Mouse (Mus musculus) spleen, postnatal 36 days (tissue): ENCODE measurements around the gene Peak1.
"Not testable (repeated sequence)": the region's sequence is repeated elsewhere in the genome, so short reads cannot be mapped to it uniquely, and the experiment has no call there.

Experiments used
- DNase-seq, 2 experiments: peaks; one replicate each; pipeline ENCODE4 v3.0.0; 2022; ENCODE audit warnings: low spot score in 2 of 2, mixed read lengths in 1 of 2

Peak1 gene

GRCm38 (mm10) chr9:56417948-56418737, at the start of gene Peak1, which contains the start of gene Hmg20a:
Peak1 (minus strand) TSS chr9:56418067.
Hmg20a (plus strand) TSS chr9:56418609.
- peak; percentile 100 for DNase-seq

DNA sequence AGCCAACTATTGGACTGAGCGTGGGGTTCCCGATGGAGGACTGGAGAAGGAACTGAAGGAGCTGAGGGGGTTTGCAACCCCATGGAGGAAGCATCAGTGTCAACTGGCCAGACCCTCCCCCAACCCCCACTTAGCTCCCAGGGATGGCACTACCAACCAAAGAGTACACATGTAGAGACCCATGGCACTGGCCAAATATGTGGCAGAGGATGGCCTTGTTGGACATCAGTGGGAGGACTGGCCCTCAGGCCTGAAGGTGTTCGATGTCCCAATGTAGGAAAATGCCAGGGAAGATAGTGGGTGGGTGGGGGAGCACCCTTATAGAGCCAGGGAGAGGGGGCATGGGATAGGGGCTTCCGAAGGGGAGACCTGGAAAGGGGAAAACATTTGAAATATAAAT, 48.4 kb upstream of the Peak1 start:
- no peak for DNase-seq

GRCm38 (mm10) chr9:56464863-56465654, 47.2 kb upstream of the Peak1 start:
- peak; percentile 58 to 63 for DNase-seq

GRCm38 (mm10) chr9:56463686-56464515, 46.0 kb upstream of the Peak1 start:
- DNase-seq, result no peak

GRCm38 (mm10) chr9:56463046-56463445, 45.2 kb upstream of the Peak1 start:
- DNase-seq, result no peak

DNA sequence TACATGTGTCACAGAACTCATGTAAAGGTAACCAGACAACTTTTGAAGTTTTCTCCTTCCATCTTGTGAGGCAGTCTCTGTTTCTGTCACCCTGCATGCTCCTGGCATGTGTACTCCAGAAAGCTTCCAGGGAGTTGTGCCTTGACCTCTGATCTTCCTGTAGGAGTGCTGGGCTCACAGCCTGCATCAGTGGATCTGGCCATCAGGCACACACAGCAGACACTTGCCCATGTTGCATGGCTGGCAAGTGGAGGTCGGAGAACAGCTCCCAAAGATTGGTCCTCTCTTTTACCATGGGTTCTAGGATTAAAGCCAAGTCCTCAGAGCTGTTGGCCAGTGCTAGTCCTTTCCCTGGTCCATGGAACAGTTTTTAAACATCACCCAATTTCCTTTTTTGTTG, 44.7 kb upstream of the Peak1 start:
- no peak for DNase-seq

- DNase-seq, result no peak
Measured at GRCm38 (mm10) chr9:56460987-56461386, 43.1 kb upstream of the Peak1 start.

- DNase-seq, result no peak
Measured at GRCm38 (mm10) chr9:56456426-56456825, 38.6 kb upstream of the Peak1 start.

- no peak for DNase-seq
Measured at GRCm38 (mm10) chr9:56453038-56453815, 35.4 kb upstream of the Peak1 start.

- no peak for DNase-seq
Measured at GRCm38 (mm10) chr9:56451570-56451969, 33.7 kb upstream of the Peak1 start.

DNA sequence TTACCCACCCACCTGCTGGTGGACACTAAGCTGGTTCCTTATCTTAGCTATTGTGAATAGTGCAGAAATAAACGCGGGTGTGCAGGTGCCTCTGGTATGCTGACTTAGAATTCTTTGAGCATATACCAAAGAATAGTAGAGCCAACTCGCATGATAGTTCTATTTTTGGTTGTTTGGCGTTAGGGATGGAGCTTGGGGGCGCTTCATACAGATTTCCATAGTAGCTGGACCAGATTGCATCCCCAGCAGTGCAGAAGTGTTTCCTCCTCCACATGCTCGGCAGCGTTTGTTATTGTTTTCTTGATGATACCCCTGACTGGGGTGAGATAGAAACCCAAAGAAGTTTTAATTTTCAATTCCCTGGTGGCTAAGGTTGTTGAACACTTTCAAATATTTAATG, 21.8 kb upstream of the Peak1 start:
- DNase-seq, result no peak

- DNase-seq, result not testable (repeated sequence)
Measured at GRCm38 (mm10) chr9:56437300-56437892, 19.5 kb upstream of the Peak1 start.

DNA sequence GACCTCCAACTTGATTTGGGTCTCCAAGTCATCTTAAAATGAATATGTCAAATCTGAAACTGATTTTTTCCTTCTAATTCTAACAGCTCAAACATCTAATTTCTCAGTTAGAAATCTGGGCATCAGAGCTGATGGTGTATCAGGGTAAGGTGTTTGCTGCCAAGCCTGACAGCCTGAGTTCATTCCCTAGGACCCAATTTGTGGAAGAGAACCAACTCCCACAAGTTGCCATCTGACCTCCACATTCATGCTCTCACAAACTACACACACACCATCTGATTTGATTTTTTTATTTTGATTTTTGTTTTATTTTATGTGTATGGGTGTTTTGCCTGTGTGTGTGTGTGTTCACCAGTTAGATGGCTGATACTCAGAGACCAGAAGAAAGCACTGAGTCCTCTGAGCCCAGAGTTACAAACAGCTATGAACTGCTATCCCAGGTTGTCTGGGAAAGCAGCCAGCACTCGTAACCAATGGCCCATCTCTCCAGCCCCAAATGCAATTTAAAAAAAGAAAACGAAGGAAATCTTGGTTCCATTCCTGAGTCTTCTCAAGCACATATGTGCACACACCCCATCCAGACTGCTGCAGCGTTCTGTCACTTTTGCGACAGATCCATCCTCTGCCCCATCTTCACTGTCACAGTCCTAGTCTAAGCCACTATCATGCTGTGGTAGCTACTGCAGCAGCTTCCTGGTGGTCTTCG, 18.1 kb upstream of the Peak1 start:
- no peak for DNase-seq

- no peak for DNase-seq
Measured at GRCm38 (mm10) chr9:56424861-56425260, 7.0 kb upstream of the Peak1 start.

GRCm38 (mm10) chr9:56421991-56422390, 4.1 kb upstream of the Peak1 start:
- peak in 1 of 2 experiments; percentile 6 for DNase-seq

DNA sequence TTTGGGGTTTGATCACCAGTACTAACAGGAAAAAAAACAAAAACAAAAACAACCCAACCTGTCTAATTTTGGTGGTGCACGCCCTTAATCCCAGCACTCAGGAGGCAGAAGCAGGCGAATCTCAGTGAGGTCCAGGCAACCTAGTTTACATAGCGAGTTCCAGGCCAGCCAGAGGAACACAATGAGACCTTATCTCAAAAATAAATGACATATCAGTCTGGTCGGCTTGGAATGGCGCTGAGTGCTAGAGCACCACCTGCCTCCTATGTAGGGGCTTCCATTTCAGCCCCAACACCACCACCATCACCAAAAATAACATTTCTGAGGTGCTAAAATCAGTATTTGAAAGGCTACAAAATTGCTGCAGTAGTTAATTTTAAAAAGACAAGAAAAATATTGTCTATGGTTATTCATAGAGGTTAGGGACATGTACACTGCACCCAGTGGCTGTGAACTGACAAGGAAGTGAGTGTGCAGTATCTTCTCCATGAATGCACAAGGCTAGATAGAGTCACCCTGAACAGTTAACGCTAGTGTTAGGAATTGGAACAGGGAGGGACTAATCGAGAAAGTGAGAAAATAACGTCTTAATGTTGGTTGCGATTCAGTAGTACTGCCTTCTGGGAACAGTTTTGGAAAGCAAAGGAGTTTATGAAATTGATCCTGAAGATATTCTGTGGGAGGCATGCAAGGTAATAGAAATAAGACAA, 3.2 kb upstream of the Peak1 start:
- no peak for DNase-seq

GRCm38 (mm10) chr9:56420236-56420635, 2.4 kb upstream of the Peak1 start:
- no peak for DNase-seq

DNA sequence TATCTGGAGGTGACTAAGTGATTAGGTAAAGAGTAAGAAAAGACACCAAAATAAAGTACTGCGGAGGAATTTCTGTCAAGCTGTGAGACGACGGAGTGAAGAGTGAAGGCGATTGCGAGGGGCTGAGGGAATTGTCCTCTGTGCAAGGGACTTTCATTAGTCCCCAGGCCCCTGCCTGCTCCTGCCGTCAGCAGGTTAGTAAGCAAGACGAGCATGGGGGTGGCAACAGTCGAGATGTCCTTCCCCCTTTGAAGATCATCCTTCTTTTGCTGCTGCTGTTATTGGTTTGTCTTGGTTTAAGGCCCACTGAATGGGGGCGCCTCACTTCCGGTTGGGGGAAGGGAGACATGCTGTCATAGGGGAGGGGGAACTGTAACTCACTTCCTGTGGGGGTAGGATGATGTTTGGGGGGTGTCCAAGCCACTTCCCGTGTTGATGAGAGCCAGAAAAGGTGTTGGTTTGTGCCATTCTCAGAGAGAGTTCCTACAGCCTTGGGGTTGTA, 922 bp upstream of the Peak1 start:
- peak; percentile 86 to 90 for DNase-seq

DNA sequence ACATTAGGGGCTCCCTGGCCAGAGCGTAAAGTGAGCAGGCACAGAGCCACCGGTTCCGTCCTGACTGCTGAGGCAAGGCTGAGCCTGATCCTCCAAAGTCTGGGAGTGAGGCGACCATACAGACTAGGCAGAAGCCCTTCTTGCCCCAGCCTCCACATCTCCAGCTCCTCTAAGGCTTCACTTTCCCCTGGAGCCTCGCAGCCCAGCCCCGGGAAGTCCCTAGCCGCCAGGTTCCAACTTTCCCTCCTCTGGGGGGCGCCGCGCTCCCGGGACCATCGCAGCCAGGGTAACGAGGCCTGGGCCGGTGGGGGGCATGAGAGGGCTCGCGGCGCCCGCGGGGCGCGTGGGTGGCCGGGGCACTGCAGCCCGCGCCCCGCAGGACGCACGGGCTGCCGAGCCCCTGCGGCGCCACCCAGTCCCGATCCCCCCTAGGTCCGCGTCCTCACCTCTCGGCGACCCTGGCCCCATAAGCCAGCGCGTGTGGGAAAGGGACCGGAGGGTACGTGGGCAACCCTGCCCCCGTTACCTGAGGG, 386 bp downstream of the Peak1 start:
- DNase-seq, result peak; percentile 79 to 83
